Mouse (Mus musculus): ENCODE results near the gene 4930583I09Rik.

Gene 4930583I09Rik

DNA sequence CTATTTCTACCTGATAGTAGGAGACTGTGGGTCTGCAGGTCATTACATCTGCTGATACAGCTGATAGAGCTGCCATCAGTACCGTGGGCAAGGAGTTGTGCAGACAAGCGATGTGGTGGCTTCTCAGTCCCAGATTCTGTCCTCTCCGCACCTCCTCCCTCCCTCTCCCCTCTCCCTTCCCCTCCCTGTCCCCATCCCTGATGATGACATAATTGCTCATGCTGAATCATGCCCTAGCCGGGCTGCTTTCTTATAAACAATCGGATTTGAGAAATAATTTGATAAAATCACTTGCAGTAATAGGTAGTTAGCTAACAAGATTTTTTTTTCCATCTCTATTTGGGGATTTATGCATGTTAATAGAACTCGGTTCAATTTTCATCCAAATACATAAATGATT, at the start of gene 4930583I09Rik:
Gene 4930583I09Rik, minus strand, starts transcription at position 144 of the 400 bp plus-strand sequence.
- DNase-seq: no peak

- no peak for DNase-seq
Observed at GRCm38 (mm10) chr17:64876111-64876510, 40.2 kb upstream of the 4930583I09Rik start.

DNA sequence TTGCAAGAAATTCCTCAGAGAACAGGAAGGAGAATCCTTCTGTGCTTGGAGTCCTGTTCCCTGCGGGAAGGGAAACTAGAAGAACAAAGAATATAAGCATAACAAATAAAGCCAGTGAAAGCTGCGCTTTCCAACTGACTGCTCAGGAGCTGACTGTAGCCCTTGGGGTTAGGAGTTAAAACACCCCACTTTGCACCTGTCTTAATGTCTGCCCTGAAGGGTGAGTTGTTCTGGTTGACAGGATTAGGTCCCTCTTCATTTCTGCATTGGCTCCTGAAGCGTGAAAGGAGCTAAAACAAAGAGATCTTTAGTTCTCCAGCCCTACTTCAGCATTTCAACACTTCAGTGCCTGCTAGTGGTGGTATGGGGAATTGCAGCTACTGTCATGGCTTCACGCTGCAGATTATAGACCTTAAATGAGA, 37.8 kb upstream of the 4930583I09Rik start:
- peak; percentile 39 to 52 for DNase-seq

GRCm38 (mm10) chr17:64863817-64864216, 27.9 kb upstream of the 4930583I09Rik start:
- DNase-seq: no peak

GRCm38 (mm10) chr17:64860963-64861362, 25.1 kb upstream of the 4930583I09Rik start:
- no peak for DNase-seq

- no peak for DNase-seq
Observed at GRCm38 (mm10) chr17:64858848-64859247, 23.0 kb upstream of the 4930583I09Rik start.

DNA sequence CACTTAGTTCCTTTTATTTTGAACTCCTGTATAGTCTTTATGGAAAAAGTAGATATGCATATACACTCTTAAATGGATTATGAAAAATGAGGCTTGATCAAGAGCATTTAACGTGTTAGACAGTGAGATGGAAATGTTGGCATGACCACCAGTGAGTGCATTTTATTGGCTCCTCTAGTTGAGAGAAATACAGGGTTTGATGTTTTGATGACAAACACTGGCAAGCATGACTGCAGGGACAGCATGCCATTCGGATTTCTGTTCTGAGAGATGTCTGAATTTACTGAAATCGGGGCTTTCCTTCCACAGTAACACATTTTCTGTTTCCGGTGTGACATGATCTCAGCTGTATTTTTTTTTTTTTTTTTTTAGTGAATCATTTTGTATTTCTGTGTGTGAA, 12.2 kb upstream of the 4930583I09Rik start:
- DNase-seq: no peak

DNA sequence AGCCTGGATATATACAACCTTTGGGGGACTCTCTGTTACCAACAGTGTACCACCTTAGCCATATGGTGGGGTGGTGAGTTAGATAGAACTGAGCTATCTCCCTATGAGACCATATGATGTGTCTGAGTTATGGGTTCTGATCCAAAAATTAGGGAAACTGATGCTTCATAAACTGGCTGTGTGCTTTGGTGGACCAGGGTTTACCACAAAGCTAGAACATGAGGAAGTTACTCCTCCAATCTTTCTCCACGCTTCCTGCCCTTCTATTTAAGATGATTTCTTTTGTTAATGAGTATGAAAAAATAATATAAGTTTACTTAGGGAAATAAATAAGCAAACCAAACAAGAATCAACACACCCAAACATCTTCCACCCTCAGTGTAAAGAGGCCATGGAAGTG, 10.8 kb upstream of the 4930583I09Rik start:
- no peak for DNase-seq

DNA sequence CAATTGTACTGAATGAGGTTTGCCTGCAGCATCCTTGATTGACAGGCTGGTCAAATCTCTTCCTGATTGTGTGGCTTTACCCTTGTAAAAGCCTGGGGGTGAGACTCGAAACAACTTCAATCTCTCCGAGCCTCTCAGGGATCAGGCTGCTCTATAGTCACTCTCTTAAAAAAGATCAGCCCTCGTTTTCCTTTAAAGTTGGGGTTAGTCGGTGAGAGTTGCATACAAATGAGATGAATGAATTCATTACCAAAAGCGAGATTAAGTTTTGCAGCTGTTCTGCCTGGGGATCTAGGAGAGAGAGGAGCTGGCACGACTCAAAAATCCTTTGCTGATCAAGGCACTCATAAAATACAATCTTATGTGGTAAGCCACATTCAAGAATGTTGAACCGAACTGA, 1.0 kb upstream of the 4930583I09Rik start:
- no peak for DNase-seq

DNA sequence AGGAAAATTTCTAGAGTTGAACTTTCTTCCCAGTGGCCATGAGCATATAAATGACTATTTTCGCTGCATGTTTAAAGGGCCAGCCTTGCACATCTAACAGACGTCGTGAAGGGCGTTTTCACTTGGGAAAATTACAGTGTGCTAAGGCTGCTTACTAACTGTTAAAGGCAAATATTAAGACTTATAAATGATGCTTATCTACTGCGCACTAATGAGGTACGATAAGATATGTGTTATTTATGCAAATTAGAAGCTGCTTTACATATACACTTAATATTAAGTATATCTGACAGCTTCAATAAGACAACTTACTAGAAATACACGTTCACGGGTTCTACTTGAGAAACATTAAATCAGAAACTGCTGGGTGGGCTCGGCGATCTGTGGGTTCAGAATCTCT, 481 bp upstream of the 4930583I09Rik start:
- no peak for DNase-seq

DNA sequence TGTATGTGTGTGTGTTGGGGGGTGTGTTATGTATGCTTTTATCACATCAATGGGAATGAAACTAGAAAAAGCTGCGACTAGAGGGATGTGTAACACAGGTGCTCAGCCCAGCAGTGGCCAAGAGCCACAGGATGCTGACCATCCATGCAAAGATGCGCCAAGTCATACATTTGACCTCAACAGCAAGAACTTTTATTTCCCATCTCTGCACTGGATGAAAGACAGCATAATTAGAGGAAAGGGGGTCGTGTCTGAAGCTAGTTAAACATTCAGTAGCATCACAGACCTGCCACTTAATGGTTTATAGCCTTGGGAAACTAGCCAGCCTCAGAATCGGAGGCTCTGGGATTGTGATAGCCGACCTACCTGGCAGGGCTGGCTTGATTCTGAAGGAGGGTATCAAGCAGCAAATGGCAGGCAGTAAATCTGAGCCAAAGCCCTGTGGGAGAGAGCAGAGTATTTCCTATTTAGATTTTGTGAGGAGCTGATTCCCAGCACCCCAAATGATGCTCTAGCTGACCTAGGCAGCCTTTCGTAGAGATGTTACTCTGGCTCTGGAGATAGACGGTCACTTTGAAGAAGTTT, 1.9 kb downstream of the 4930583I09Rik start:
- DNase-seq: no peak

- DNase-seq: no peak
Observed at GRCm38 (mm10) chr17:64833071-64833470, 2.8 kb downstream of the 4930583I09Rik start.

- DNase-seq: no peak
Observed at GRCm38 (mm10) chr17:64827482-64827881, 8.4 kb downstream of the 4930583I09Rik start.

DNA sequence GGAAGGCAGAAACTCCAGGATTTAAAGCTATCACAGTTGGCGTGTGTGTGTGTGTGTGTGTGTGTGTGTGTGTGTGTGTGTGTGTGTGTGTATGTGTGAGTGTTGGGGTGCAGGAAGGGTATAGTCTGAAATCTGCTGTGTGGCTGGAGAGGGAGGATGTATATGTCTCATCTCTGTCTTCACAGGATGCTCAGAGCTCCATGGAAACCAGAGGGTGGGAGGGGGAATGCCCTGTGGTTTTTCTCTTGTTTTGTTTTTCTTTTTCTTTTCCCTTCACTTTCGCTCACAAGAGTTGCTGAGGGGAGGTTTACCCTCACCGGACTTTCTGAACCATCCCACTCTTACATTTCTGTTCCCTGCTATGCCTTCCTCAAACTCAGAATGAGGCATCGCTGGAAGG, 9.0 kb downstream of the 4930583I09Rik start:
- DNase-seq: no peak

- no peak for DNase-seq
Observed at GRCm38 (mm10) chr17:64822561-64822960, 13.3 kb downstream of the 4930583I09Rik start.

DNA sequence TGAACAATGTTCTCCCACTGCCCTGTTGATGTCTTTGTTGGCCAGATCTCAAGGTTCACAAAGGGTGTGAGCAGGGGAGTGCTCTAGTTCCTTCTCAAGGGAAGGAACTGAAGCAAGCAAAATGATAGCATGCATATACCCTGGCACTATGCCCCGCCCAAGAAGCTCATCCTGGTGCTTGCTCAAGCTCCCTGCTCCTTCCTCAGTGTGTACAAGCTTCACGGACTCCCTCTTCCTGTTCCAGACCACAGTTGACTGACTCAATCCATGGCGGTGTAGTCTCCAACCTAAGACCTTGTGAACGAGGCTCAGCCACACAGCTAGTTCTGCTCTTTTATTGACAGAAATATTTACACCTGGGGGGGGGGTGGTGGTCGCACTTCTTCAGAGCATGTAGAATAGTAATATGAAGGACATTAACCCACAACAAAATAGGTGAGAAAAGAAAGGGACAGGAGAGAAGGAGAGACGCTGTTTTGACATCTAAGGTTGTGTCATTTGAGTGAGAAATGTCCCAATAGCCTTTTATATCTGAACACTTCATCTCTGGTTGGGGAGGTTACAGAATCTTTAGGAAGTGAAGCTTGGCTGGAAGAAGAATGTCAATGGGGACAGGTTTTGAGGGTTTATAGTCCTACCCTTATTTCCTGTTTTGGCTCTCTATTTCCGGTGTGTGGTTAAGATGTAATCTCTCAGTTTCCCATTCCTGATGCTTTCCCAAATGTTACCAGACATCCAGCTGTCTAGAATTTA, 14.9 kb downstream of the 4930583I09Rik start:
- DNase-seq: no peak

GRCm38 (mm10) chr17:64816298-64816697, 19.6 kb downstream of the 4930583I09Rik start:
- DNase-seq: no peak

- DNase-seq: no peak
Observed at GRCm38 (mm10) chr17:64815806-64816205, 20.1 kb downstream of the 4930583I09Rik start.

GRCm38 (mm10) chr17:64813568-64813967, 22.3 kb downstream of the 4930583I09Rik start:
- no peak for DNase-seq

DNA sequence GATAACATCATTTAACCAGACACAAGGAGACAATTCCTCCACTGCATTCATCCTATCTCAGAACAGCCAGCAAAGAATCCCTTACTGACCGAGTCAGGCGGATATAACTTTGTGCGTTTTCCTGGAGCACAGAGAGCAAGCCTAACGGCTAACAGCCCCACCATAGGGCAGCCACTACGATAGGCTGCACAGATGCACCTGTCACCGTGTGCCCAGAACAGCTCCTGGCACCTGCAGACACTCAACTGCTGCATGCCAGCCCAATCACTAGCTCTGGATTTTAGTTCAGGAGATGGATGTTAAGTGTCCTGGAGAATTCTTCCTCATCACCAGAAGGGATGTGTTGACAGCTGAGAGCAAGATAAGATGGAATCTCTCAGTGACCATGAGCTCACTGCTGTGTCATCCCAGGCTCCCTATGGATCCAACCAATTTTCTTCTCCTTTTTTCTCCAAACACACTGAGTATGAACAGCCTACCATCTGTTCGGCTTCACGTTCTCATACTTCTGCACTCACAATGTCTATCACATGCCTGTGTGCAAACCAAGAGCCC, 29.8 kb downstream of the 4930583I09Rik start:
- no peak for DNase-seq

GRCm38 (mm10) chr17:64804375-64805124, 31.3 kb downstream of the 4930583I09Rik start:
- no peak for DNase-seq

DNA sequence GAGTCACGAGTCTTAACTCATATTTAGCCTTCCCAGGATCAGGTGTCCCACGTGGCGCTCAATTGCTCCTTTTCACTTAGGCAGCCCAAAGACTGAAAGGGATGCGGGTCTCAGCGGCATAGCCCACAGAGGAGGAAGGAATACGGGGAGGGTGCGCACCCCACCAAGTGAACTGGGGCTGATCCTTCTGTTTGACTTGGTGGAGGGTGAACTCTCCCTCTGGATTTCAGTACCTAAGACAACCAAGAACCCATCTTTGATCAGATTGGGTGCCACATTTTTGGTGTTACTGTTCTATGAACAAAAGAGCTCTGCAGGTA, 33.0 kb downstream of the 4930583I09Rik start:
- DNase-seq: no peak

DNA sequence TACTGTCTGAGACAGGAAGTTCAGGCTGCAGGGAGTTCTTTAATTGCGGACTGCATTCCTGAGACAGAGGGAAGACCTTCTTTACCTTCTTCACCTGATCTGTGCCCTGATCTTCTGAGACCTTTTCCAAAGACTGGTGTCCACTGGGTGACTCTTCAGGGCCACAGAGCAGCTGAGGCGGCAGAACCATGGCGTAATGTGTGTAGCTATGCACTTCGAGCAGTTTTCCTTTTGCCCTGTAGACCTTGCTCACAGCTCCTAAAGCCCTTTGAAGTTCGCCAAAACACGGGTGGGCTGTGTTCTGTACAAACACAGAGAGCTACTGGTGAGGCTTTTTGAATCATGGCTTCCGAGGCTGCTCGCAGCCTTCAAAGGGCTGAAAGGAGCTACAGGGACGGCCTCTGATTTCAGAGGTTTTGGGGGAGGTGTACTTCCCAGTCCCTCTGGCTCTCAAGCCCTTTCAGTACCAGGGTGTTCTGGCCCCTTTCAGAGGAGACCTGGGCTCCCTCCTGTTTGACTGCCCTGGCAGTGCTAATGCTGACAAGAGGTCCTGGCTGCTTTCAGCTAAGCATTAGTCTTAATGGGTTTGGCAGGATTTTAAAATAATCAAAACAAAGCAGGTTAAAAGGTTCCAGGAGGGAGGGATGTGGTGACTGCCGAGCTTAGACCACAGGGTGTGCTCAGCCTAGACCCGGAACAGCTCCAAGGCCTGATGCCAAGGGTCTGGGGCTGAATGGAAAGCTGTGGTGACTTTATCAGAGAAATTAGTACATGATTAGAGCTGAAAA, 33.5 kb downstream of the 4930583I09Rik start:
- DNase-seq: no peak

All from lung, adult 18-20 months (tissue).